Mouse (Mus musculus) kidney, adult 8-10 months (tissue): ENCODE data around the gene Smarcc1.
"Not testable (repeated sequence)": the region's sequence is repeated elsewhere in the genome, so short reads cannot be mapped to it uniquely, and the experiment has no call there.

ENCODE experiments used
- DNase-seq, 2 experiments: peaks; one replicate each; pipeline ENCODE4 v3.0.0; 2022

The Smarcc1 gene

GRCm38 (mm10) chr9:110132201-110132605 is 14.7 kb downstream of the Smarcc1 start:
- no peak for DNase-seq

GRCm38 (mm10) chr9:110132921-110133320 is 15.4 kb downstream of the Smarcc1 start:
- DNase-seq, result no peak

GRCm38 (mm10) chr9:110134176-110134575 is 16.7 kb downstream of the Smarcc1 start:
- DNase-seq, result no peak

- DNase-seq, result no peak
Observed at GRCm38 (mm10) chr9:110139119-110139518, 21.6 kb downstream of the Smarcc1 start.

GRCm38 (mm10) chr9:110142097-110142496 is 24.6 kb downstream of the Smarcc1 start:
- no peak for DNase-seq

- no peak for DNase-seq
Observed at GRCm38 (mm10) chr9:110148598-110148997, 31.1 kb downstream of the Smarcc1 start.

- no peak for DNase-seq
Observed at GRCm38 (mm10) chr9:110159036-110159435, 41.5 kb downstream of the Smarcc1 start.

- not testable (repeated sequence) for DNase-seq
Observed at GRCm38 (mm10) chr9:110160486-110160885, 43.0 kb downstream of the Smarcc1 start.

GRCm38 (mm10) chr9:110162441-110162840 is 44.9 kb downstream of the Smarcc1 start:
- no peak for DNase-seq

- no peak for DNase-seq
Observed at GRCm38 (mm10) chr9:110163071-110163470, 45.6 kb downstream of the Smarcc1 start.

- no peak for DNase-seq
Observed at GRCm38 (mm10) chr9:110170858-110171257, 53.4 kb downstream of the Smarcc1 start.

- no peak for DNase-seq
Observed at GRCm38 (mm10) chr9:110199870-110200269, 82.4 kb downstream of the Smarcc1 start.

GRCm38 (mm10) chr9:110205526-110206404 is 88.3 kb downstream of the Smarcc1 start:
- DNase-seq, result no peak

GRCm38 (mm10) chr9:110206437-110206836 is 88.9 kb downstream of the Smarcc1 start:
- DNase-seq, result no peak

GRCm38 (mm10) chr9:110208265-110208664 is 90.8 kb downstream of the Smarcc1 start:
- no peak for DNase-seq

- no peak for DNase-seq
Observed at GRCm38 (mm10) chr9:110208967-110209366, 91.5 kb downstream of the Smarcc1 start.

- DNase-seq, result no peak
Observed at GRCm38 (mm10) chr9:110224273-110224672, 106.8 kb downstream of the Smarcc1 start.

GRCm38 (mm10) chr9:110226191-110226590 is 108.7 kb downstream of the Smarcc1 start:
- no peak for DNase-seq

- DNase-seq, result no peak
Observed at GRCm38 (mm10) chr9:110228671-110229070, 111.2 kb downstream of the Smarcc1 start.

GRCm38 (mm10) chr9:110229112-110229511 is 111.6 kb downstream of the Smarcc1 start:
- no peak for DNase-seq

GRCm38 (mm10) chr9:110229566-110230248 is 112.2 kb downstream of the Smarcc1 start:
- no peak for DNase-seq

- DNase-seq, result no peak
Observed at GRCm38 (mm10) chr9:110230395-110231071, 113.0 kb downstream of the Smarcc1 start.

- no peak for DNase-seq
Observed at GRCm38 (mm10) chr9:110234962-110235361, 117.5 kb downstream of the Smarcc1 start.
